Mouse (Mus musculus) lung, postnatal 10 days (tissue): Measurements from ENCODE around the gene Chrm1.

Source experiments
- DNase-seq: peaks from one replicate; pipeline ENCODE4 v3.0.0; 2021

The Chrm1 gene

DNA sequence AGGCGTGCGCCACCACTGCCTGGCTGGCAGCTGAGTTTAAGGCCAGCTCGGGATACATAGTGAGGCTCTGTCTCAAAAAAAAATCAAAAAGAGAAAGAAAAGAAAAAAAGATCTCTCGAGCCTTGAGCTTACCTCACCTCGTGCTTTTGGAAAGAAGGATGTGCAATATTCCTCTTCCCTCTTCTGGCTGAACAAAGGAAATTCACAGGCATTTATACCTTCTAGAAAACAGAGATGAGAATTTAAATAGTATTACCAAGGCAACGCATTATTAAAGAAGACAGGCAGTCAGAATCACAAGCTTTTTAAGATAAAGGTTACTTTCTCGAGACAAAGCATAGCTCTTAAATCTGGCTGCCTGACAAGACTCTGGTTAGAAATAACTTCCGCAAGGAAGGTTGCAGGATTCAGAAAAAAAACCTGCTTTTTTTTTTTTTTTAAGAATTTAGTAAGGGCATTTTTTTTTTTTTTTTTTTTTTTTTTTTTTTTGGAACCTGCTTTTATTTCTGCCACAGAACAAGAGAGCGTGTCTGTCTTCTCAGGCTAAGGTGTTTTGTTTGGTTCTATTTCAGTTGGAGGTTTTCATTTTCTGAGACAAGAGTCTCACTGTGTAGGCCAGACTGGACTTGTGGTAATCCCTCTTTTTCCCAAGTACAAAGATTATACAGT is 28.4 kb downstream of the Chrm1 start:
- no peak for DNase-seq

DNA sequence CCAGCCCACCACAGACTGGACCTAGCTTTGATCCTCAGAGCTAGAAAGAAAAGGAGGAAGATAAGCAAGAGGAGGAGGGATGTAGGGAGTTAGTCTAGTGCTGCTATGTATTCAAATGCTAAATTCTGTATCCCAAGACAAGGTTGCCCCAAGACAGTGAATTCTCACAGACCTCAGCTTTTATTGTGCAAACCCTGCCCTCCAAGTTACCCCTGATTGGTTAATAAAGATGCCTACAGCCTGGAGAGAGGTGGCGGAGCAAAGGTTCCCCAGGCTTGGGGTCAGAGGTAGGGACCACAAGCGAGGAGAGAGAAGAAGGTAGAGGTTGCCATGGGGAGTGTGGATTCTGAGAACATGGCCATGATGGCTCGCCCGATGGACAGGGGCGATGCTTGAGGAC is 29.2 kb downstream of the Chrm1 start:
- DNase-seq, result no peak

DNA sequence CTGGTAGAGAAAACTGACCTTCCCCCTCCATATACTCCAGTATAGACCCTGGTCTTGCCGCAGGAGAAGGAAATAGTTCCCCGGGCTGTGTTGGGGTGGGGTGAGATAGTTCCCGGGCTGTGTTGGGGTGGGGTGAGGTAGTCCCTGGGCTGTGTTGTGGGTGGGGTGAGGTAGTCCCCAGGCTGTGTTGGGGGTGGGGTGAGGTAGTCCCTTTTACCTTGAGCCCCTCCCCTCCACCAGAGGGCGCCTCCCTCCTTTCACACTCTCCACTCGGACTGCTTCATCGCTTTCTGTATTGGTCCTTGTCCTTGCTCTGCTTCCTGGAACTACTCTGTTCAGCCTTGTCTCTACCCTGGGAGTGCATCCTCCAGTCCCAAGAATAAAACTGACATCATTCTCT is 31.7 kb downstream of the Chrm1 start:
- DNase-seq, result peak; percentile 69

DNA sequence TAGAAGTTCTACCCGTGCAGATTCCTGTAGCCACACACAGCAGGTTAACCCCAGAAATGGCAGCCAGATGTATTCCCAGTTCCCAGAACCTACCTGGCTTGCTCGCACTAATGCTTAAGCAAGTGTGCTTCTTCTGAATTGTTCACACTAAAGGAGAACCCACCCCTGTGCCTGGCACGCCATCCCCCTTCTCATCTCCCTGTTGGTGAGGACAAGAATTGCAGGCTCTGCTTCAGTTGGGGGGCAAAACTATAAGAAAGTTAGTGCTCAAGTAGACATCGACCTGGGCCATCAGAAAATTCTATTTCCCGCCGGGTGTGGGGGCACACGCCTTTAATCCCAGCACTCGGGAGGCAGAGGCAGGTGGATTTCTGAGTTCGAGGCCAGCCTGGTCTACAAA is 36.1 kb downstream of the Chrm1 start:
- no peak for DNase-seq

DNA sequence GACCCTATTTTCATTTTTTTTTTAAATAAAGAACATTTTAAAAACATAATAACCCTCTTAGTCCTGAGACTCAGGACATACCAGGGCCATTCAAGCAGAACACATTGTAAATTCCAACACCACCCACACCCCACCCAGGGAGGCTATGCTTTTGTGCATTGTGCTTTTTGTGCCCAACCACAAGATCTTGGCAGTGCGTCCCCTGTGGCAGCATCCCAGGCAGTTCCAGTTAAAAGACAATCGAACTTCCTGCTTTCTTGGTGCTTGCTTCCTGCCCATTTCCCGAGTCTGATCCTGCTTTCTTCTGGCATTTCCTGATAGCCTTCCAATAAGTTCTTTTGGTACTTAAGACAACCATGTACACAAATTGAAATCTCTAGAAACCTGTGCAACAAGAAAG is 38.9 kb downstream of the Chrm1 start:
- peak; percentile 83 for DNase-seq

DNA sequence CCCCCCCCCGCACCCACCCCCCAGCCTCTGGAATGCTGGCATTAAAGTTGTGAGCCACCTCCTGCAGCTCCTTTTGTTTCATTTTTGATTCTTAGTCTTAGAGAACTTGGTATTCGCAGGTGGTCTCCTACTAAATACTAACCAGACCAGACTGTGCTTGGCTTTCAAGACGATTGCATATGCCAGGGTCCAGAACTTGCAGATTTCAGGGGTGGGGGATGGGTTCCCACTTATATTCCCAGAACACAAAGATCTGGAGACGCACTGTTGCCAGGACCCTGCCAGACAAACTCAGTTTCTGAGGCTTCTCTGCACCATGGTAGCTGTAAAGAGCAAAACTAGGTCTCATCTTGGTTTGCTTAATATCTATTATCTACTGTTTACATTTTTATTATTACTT is 40.0 kb downstream of the Chrm1 start:
- DNase-seq, result no peak

DNA sequence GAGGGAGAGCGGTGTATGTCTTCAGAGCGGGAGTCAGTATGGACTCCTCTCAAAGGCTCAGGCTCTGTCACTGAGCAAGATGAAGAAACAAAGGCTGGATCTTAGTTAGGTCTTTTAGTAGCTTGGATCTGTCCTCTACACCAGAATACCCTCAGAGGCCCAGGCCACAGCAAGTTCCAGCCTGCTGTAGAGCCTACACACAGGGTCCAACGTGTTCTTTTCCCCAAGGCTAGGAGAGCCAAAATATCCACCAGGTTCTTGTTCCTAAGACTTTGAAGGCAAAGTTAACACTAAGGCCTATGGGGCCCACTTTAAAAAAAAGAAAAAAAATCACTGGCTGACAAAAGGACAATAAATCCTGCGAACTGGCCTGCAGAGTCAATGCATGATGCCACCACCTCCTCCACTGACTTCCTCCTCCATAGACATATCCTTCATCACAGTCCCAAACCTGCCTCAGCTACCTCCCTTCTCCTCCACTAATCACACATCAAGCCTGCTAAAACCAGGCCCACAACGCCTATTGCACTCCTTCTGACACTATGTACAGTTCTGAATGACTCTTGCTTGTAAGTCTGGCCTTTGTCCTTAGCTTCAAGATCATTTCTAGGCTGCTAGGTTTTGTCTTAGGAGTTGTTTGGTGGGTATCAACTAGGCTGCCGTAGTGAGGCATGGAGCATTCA is 41.6 kb downstream of the Chrm1 start:
- DNase-seq, result no peak

DNA sequence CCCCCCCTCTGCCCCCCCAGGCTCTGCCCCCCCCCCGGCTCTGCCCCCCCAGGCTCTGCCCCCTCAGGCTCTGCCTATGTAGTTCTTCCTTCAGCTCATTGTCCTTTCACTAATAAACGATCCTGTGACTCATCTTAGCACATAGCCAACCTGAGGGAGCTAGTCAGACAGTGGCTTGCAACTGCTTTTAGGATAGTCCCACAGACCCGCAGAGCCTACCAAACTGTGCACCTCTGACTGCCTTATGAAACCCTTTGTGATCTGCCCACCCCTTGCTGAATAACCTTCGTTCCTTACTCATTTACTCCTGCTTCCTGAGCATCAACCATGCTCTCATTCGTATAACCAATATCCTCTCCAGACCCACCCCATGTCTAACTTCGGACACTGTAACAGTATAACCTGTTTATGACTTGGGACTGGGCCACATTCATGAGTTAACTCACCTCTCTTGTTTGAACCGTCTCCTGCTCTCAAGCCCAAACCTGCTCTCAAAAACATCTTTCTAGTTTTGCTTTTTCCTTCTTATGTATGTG is 42.6 kb downstream of the Chrm1 start:
- DNase-seq, result no peak

DNA sequence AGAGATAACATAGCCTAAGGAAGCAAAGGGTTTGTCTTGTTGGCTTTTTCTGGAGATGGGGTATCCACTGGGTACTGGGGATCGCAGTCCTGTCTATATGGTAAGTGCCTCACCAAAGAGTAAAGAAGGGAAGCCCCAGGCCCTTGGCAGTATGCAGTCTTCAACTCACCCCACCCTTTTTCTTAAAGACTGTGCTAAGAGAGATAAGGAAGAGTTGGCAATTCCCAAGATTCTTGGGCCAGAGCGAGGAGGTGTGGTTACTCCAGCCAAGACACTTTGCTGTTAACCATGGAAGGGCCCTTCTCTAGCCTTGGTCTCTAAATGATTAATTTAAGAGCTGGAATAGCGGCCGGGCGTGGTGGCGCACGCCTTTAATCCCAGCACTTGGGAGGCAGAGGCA is 43.3 kb downstream of the Chrm1 start:
- no peak for DNase-seq

DNA sequence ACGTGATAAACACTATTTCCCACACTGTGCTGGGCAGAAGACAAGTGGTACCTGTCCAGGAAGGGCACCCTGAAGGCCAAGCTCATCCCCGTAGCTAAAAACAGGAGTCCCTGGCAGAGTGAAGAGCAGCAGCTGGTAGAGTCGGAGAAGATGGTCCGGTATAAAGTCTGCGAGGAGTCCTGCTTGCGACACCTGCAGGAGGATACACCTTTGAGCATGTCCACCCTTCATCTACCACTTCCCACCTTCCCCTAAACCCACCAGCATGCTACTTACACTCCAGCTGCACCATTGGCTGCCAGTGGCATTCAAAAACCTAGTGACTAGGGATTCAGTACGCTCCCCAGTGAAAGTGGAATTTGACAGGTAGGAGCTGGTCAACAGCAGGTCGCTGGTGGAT is 45.4 kb downstream of the Chrm1 start:
- no peak for DNase-seq

DNA sequence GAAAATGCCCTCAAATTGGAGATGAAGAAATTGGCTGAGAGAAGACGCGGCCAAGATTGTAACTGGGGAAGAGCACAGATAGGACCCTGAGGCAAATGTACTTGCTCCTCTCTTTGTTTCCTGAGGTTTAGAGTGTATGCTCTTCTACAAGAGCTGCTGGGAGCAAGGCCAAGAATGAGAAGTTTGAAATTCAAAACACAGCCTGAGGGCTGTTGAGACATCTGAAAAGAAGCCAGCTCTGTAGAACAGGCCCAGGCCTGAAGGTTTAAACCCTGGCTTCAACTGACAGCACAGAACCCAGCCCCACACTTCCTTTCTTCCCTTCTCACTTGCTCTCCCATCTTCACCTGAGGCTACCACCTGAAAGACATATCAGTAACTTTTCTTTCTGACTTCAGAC is 46.5 kb downstream of the Chrm1 start:
- DNase-seq, result peak; percentile 49

DNA sequence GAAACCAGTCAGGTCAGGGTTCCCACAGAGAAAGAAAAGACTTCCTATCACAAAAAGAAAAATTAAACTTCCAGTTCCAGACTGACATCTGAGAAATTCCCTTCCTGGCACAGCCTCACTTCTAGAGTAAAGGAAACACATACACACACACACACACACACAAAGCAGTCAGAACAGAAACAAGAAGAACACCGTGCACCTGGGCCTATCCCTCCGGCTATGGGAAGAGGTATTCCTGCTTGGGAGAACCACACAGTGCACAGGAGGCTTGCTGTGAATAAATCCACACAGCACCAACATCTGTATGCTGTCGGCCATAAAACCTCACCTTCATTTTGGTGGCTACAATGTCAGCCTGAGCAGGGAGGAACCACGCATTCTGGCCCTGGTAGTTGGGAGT is 47.9 kb downstream of the Chrm1 start:
- no peak for DNase-seq

DNA sequence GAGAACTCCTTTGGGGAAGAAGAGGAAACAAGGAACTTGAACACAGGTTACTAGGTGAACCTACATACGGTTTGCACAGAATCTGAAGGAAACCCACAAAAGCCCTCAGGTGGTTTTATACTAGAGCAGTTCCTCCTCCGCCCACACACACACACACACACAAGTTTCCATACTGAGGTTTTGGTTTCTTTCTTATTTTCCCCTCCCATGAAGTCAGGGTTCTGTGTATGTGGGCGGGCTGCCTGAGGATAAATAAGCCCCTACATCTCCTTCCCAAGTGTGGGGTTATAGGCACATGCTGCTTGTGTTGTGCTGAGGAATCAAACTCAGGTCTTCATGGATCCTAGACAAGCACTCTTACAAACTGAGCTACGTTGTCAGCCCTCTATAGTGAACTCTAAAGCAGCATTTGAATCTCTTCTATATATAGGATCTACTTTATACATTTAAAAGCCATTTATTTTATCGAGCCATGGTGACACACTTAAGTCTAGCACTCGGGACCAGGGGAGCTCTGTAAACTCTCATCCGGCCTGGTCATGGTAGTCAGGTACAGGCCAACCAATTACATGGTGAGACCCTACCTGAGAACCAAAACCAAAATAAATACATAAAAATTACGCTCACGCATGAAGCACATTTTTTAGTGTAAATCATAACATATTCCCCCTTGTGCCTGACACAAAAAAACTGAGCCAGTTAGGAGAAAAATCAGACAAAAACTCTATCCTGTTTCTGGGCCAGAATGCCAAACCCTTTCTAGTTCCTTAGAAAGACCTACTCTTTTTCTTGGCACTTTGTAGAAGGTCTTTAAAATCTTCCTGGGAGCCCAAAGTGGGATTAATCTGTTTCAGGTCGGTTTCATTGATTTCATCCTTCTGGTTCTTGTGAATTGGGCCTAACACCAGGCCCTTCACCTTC is 48.6 kb downstream of the Chrm1 start:
- DNase-seq, result no peak

DNA sequence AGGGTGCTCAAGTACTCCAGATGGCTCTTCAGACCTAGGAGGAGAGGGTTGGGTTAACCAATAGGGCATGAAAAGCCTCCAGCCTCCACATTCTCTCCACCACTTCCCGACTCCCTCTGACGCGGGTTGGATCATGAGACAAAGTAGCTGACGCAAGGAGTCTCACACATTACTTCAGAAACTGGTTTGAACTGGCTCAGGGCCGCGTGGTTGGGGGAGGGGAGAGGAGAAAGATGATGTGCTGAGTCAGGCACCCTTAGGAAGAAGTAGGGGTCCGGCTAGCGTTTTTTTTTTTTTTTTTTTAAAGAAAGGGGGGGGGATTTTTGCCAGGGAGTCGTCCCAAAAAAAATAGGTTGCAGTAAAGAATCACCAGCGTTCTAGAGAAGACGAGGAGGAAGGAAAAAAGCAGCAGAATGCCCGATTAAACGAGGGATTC is 49.3 kb downstream of the Chrm1 start:
- peak; percentile 91 for DNase-seq

DNA sequence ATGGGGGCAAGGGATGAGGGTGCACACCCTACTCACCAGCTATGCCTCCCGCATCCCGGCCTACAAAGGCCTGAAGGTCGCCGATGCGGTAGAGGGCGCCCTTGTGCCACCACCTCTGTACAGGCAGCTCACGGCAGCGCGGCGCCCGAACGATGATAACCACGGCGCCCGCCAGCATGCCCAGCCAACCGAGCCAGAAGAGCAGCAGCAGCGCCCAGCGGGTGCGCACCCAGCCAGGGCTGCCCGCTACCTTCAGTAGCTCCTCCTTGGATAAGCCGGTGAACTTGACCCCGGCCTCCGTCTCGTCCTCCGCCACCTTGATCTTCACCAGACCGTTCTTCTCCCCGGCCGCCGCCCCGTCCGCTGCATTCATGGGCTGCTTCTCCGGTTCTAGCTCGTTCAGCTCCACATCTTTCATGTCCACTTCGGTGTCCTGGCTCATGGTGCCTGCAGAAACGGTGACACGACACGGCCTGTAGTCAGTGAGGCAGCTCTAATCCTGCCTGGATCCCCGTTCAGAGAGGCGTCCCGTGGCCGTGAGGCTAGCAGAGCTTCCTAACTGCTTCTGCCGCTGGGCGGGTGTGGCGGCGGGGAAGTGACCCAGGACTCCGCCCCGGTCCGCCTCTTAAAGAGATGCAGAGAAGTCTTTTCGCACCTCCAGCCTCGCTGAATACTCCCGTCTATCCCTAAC is 49.9 kb downstream of the Chrm1 start:
- peak; percentile 96 for DNase-seq

DNA sequence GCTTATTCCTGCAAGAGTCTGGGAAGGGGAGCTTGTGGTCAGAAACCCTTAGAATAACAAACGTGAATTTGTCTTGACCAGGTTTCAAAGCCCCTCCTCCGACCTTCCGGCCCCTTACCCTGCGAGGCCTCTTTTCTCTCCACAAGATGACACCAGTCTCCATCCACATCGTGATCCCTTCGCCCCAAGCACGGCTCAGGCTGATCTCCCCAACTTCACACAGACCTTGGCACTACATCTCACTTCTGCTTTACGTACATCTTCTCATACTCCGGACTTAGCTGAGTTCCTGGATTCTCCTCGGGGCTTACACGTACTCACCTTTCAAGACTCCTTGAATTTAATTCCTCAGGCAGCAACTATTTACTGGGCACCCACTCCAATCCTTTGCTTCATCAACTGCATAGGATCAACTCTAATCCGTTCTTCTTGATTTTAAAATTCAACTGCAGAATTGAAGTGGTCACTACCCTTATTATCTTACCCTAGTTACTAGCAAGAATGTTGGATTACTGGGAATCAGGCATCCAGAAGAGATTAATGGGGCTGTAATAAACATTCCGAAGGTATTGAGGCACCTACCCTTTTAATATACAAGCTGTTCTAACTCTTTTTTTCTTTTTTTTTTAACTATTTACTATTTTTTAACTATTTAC is 50.5 kb downstream of the Chrm1 start:
- no peak for DNase-seq

DNA sequence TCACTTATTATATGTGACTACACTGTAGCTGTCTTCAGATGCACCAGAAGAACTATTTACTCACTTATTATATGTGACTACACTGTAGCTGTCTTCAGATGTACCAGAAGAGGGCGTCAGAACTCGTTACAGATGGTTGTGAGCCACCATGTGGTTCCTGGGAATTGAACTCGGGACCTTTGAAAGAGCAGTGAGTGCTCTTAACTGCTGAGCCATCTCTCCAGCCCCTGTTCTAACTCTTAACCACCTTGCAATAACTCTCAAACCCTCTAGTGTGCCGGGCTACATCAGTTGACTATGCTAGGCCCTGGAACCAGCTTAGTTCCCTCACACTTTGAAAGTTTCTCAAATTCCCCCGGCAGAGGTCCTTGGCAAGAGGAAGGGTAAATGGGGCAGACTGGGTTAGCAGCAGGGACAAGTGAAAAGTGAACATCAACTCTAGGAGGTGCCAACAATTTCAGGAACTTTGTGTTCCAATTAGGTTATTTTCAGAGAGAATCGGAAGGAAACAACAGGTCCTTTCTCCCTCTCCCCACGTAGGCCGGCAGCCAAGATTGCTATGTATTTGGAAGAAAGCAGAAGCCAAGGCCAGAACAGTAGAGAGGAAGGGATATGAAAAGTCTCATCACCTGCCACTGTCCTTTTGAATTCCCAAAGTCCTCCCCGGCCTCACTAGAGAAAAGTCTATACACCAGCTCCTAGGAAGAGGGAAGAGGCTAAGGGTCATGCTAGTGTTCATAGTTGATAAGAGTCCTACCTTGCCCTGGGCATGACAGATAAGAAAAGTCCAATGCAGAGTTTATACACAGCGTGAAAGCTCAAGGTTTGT is 51.3 kb downstream of the Chrm1 start:
- DNase-seq, result no peak

DNA sequence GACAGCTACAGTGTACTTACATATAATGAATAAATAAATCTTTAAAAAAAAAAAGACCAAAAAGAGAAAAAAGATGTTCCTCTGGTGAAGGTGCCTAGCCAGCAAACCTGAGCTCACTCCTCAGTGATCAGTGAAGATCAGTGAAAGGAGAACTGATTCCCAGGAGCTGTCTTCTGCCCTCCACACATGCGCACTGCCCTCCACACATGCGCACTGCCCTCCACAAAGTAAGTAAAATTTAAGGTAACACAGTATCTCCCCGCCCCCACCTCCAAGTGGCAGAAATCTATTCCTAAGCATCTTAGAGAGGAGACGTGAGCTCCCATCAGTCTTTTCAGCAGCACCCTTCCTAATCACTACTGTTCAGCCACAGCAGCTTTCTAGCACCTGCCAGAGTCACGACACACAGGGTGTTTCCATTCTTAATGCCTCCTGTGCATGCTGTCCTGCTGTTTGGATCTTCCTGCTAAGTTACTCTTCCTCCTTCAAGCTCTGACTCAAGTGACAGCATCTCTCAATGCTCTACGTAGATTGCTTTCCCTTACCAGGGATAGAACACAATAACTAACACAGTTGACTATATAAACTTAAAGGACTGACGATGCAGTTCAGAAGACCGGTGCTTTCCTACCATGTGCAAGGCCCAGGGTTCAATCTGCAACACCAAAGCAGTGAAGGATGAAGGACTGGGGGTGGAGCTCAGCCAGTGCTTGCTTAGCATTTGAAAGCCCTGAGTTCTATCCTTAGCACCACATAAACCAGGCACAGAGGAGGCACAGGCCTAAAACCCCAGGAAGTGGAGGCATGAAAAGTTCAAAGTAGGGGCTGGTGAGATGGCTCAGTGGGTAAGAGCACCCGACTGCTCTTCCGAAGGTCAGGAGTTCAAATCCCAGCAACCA is 52.5 kb downstream of the Chrm1 start:
- no peak for DNase-seq

DNA sequence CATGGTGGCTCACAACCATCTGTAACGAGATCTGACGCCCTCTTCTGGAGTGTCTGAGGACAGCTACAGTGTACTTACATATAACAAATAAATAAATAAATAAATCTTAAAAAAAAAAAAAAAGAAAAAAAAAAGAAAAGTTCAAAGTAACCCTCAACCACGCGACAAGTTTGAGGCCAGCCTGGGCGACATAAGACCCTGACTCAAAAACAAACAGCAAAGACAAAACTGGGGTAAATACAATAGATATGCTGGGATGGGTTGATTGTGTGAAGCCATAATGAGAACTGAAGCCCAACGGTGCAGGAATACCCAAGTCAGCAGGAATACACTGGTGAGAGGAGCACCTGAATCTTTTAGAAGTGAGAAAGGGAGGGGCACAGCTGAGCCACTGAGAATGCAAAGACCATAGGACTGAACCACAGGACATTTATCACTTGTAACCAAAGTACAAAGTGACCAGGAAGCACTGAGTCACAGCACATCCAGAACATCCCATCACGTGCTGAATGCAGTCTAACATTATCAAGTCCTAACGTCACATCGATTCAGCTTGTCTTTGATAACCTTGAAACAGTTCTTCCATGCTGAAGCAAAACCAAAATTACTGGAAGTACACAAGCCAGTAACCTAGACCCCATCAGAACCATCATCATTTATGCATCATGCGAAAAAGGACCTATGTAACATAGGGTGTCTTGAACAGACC is 53.3 kb downstream of the Chrm1 start:
- DNase-seq, result no peak

DNA sequence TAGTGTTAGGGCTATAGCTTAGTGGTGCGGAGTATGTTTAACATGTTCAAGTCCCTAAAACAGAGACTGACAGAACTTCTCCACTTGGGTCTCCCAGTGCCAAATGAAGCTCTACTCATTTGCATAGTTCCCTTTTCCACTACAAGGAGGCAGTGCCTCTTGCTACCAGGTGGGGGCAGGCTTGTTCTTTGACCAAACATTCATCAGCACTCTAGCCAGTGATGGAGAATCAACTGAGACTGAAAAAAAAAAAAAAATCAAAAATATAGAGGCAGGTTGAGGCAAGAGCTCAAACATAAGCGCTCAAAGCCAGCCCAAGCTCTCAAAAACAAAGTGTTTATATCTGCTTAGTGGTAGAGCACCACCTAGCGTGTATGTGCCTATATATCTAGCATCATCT is 54.8 kb downstream of the Chrm1 start:
- peak; percentile 81 for DNase-seq
